Mouse (Mus musculus): ENCODE measurements at regions not wholly inside any gene's neighbourhood (a gene's known extent, or its start where the extent isn't known, plus 50 kb on each side); places are given as distances from the start of the nearest gene placed in this dataset.
"Not testable (repeated sequence)": the region's sequence is repeated elsewhere in the genome, so short reads cannot be mapped to it uniquely, and the experiment has no call there.

- TF ChIP-seq MAX (IDR thresholded peaks at IDR 0.05; ENCODE audit: low read depth) = no peak
- no peak for TF ChIP-seq TCF12 (IDR thresholded peaks at IDR 0.05; ENCODE audit: insufficient read depth, poor library complexity, severe bottlenecking)
- no peak for TF ChIP-seq E2F4 (IDR thresholded peaks at IDR 0.05; ENCODE audit: insufficient read depth)
- no peak for TF ChIP-seq REST (IDR thresholded peaks at IDR 0.05; ENCODE audit: insufficient read depth, insufficient read length)
- no peak for TF ChIP-seq USF1 (IDR thresholded peaks at IDR 0.05; ENCODE audit: low read depth)
- no peak for TF ChIP-seq TCF3 (IDR thresholded peaks at IDR 0.05; ENCODE audit: insufficient read length, low read depth)
- TF ChIP-seq CEBPB (IDR thresholded peaks at IDR 0.05; ENCODE audit: insufficient read depth, poor library complexity, severe bottlenecking) = no peak
- TF ChIP-seq MYOG (IDR thresholded peaks at IDR 0.05; ENCODE audit: control insufficient read depth in 1 of 3, insufficient read depth in 1 of 3, insufficient read length in 2 of 3, low read depth in 2 of 3) = no peak
- TF ChIP-seq SRF (IDR thresholded peaks at IDR 0.05; ENCODE audit: control insufficient read depth, insufficient read length, low read depth) = no peak
- TF ChIP-seq POLR2AphosphoS2 (IDR thresholded peaks at IDR 0.05; ENCODE audit: insufficient read length, low read depth) = no peak
- no peak for TF ChIP-seq POLR2A (IDR thresholded peaks at IDR 0.05; ENCODE audit: insufficient read length, low read depth)
- TF ChIP-seq MYOD1 (IDR thresholded peaks at IDR 0.05; ENCODE audit: control insufficient read depth in 1 of 3, insufficient read length in 2 of 3, low read depth in 2 of 3) = no peak
- Histone ChIP-seq H3K27me3 (ENCODE audit: control insufficient read depth, insufficient read depth, insufficient read length) (no peaks in the 10 kb centered on the region), H3K4me3 (no peak overlapping the region), H3K36me3 (ENCODE audit: control insufficient read depth, insufficient read depth) (no peaks in the 10 kb centered on the region), H3ac (ENCODE audit: control insufficient read depth, insufficient read length) (no peak overlapping the region), H3K79me2 (ENCODE audit: control insufficient read depth, insufficient read depth) (no peaks in the 10 kb centered on the region), H3K4me2 (ENCODE audit: low read depth) (no peak overlapping the region)
These were observed 199.9 kb upstream of the G2e3 start for GRCm38 (mm10) chr12:51147963-51148362.

GRCm38 (mm10) chr12:51143840-51144239, 204.0 kb upstream of the G2e3 start:
- H3ac ChIP-seq (ENCODE audit: control insufficient read depth, insufficient read length) = no peak overlapping the region
- no peak overlapping the region for H3K4me3 ChIP-seq
- no peaks in the 10 kb centered on the region for H3K79me2 ChIP-seq (ENCODE audit: control insufficient read depth, insufficient read depth)
- TF ChIP-seq SRF (IDR thresholded peaks at IDR 0.05; ENCODE audit: control insufficient read depth, insufficient read length, low read depth) = no peak
- no peak for TF ChIP-seq MYOG (IDR thresholded peaks at IDR 0.05; ENCODE audit: control insufficient read depth in 1 of 3, insufficient read depth in 1 of 3, insufficient read length in 2 of 3, low read depth in 2 of 3)
- no peak for TF ChIP-seq POLR2AphosphoS2 (IDR thresholded peaks at IDR 0.05; ENCODE audit: insufficient read length, low read depth)
- no peak for TF ChIP-seq POLR2A (IDR thresholded peaks at IDR 0.05; ENCODE audit: insufficient read length, low read depth)
- TF ChIP-seq REST (IDR thresholded peaks at IDR 0.05; ENCODE audit: insufficient read depth, insufficient read length) = no peak
- TF ChIP-seq USF1 (IDR thresholded peaks at IDR 0.05; ENCODE audit: low read depth) = no peak
- TF ChIP-seq CEBPB (IDR thresholded peaks at IDR 0.05; ENCODE audit: insufficient read depth, poor library complexity, severe bottlenecking) = no peak
- no peaks in the 10 kb centered on the region for H3K27me3 ChIP-seq (ENCODE audit: control insufficient read depth, insufficient read depth, insufficient read length)
- no peak overlapping the region for H3K4me2 ChIP-seq (ENCODE audit: low read depth)
- no peaks in the 10 kb centered on the region for H3K36me3 ChIP-seq (ENCODE audit: control insufficient read depth, insufficient read depth)

- Histone ChIP-seq H3K36me3 (ENCODE audit: control insufficient read depth, insufficient read depth) (no peaks in the 10 kb centered on the region), H3K4me3 (no peak overlapping the region), H3K27me3 (ENCODE audit: control insufficient read depth, insufficient read depth, insufficient read length) (no peaks in the 10 kb centered on the region), H3K79me2 (ENCODE audit: control insufficient read depth, insufficient read depth) (no peaks in the 10 kb centered on the region), H3K4me2 (ENCODE audit: low read depth) (no peak overlapping the region), H3ac (ENCODE audit: control insufficient read depth, insufficient read length) (no peak overlapping the region)
- no peak for TF ChIP-seq REST (IDR thresholded peaks at IDR 0.05; ENCODE audit: insufficient read depth, insufficient read length)
- no peak for TF ChIP-seq SRF (IDR thresholded peaks at IDR 0.05; ENCODE audit: control insufficient read depth, insufficient read length, low read depth)
- no peak for TF ChIP-seq MAX (IDR thresholded peaks at IDR 0.05; ENCODE audit: low read depth)
- no peak for TF ChIP-seq MYOD1 (IDR thresholded peaks at IDR 0.05; ENCODE audit: control insufficient read depth in 1 of 3, insufficient read length in 2 of 3, low read depth in 2 of 3)
- TF ChIP-seq USF1 (IDR thresholded peaks at IDR 0.05; ENCODE audit: low read depth) = no peak
- no peak for TF ChIP-seq CEBPB (IDR thresholded peaks at IDR 0.05; ENCODE audit: insufficient read depth, poor library complexity, severe bottlenecking)
- TF ChIP-seq TCF3 (IDR thresholded peaks at IDR 0.05; ENCODE audit: insufficient read length, low read depth) = no peak
- no peak for TF ChIP-seq E2F4 (IDR thresholded peaks at IDR 0.05; ENCODE audit: insufficient read depth)
- no peak for TF ChIP-seq TCF12 (IDR thresholded peaks at IDR 0.05; ENCODE audit: insufficient read depth, poor library complexity, severe bottlenecking)
- TF ChIP-seq POLR2AphosphoS2 (IDR thresholded peaks at IDR 0.05; ENCODE audit: insufficient read length, low read depth) = no peak
- no peak for TF ChIP-seq MYOG (IDR thresholded peaks at IDR 0.05; ENCODE audit: control insufficient read depth in 1 of 3, insufficient read depth in 1 of 3, insufficient read length in 2 of 3, low read depth in 2 of 3)
- TF ChIP-seq POLR2A (IDR thresholded peaks at IDR 0.05; ENCODE audit: insufficient read length, low read depth) = no peak
These were observed 204.7 kb upstream of the G2e3 start for GRCm38 (mm10) chr12:51143196-51143595.

GRCm38 (mm10) chr12:51133676-51134075, 214.2 kb upstream of the G2e3 start:
- H3K4me3 ChIP-seq; H3K4me2 ChIP-seq (ENCODE audit: low read depth); H3K79me2 ChIP-seq (ENCODE audit: control insufficient read depth, insufficient read depth); H3K27me3 ChIP-seq (ENCODE audit: control insufficient read depth, insufficient read depth, insufficient read length); H3ac ChIP-seq (ENCODE audit: control insufficient read depth, insufficient read length); H3K36me3 ChIP-seq (ENCODE audit: control insufficient read depth, insufficient read depth): not testable (repeated sequence)

GRCm38 (mm10) chr12:51128274-51128673, 219.6 kb upstream of the G2e3 start:
- H3K4me3 ChIP-seq = no peak overlapping the region
- TF ChIP-seq TCF12 (IDR thresholded peaks at IDR 0.05; ENCODE audit: insufficient read depth, poor library complexity, severe bottlenecking) (no peak), POLR2AphosphoS2 (IDR thresholded peaks at IDR 0.05; ENCODE audit: insufficient read length, low read depth) (no peak), CEBPB (IDR thresholded peaks at IDR 0.05; ENCODE audit: insufficient read depth, poor library complexity, severe bottlenecking) (no peak), REST (IDR thresholded peaks at IDR 0.05; ENCODE audit: insufficient read depth, insufficient read length) (no peak), MAX (IDR thresholded peaks at IDR 0.05; ENCODE audit: low read depth) (no peak), SRF (IDR thresholded peaks at IDR 0.05; ENCODE audit: control insufficient read depth, insufficient read length, low read depth) (no peak), MYOD1 (IDR thresholded peaks at IDR 0.05; ENCODE audit: control insufficient read depth in 1 of 3, insufficient read length in 2 of 3, low read depth in 2 of 3) (no peak), USF1 (IDR thresholded peaks at IDR 0.05; ENCODE audit: low read depth) (no peak), POLR2A (IDR thresholded peaks at IDR 0.05; ENCODE audit: insufficient read length, low read depth) (no peak), E2F4 (IDR thresholded peaks at IDR 0.05; ENCODE audit: insufficient read depth) (no peak), TCF3 (IDR thresholded peaks at IDR 0.05; ENCODE audit: insufficient read length, low read depth) (no peak), MYOG (IDR thresholded peaks at IDR 0.05; ENCODE audit: control insufficient read depth in 1 of 3, insufficient read depth in 1 of 3, insufficient read length in 2 of 3, low read depth in 2 of 3) (no peak)

More at GRCm38 (mm10) chr12:51128274-51128673, 219.6 kb upstream of the G2e3 start:
- H3K36me3 ChIP-seq (ENCODE audit: control insufficient read depth, insufficient read depth) = no peaks in the 10 kb centered on the region
- no peaks in the 10 kb centered on the region for H3K79me2 ChIP-seq (ENCODE audit: control insufficient read depth, insufficient read depth)
- no peak overlapping the region for H3K4me2 ChIP-seq (ENCODE audit: low read depth)
- no peak overlapping the region for H3ac ChIP-seq (ENCODE audit: control insufficient read depth, insufficient read length)
- H3K27me3 ChIP-seq (ENCODE audit: control insufficient read depth, insufficient read depth, insufficient read length) = no peaks in the 10 kb centered on the region

Measured in myocyte (in vitro differentiated cells).